Mouse (Mus musculus) retina, adult 2 months (tissue): Measurements from ENCODE around the gene Foxj1.

Experiments
- DNase-seq: peaks from one replicate; pipeline ENCODE4 v3.0.0-alpha.2; 2012; ENCODE audit warnings: low read depth, low spot score

Gene Foxj1

GRCm38 (mm10) chr11:116305423-116305822, 29.8 kb downstream of the Foxj1 start:
- DNase-seq, result no peak

- no peak for DNase-seq
These were observed 36.6 kb downstream of the Foxj1 start for GRCm38 (mm10) chr11:116298621-116299020.

GRCm38 (mm10) chr11:116298221-116298620, 37.0 kb downstream of the Foxj1 start:
- no peak for DNase-seq

- DNase-seq, result no peak
These were observed 38.2 kb downstream of the Foxj1 start for GRCm38 (mm10) chr11:116297017-116297416.

- DNase-seq, result no peak
These were observed 38.9 kb downstream of the Foxj1 start for GRCm38 (mm10) chr11:116296191-116296734.

- DNase-seq, result peak; percentile 34
These were observed 40.9 kb downstream of the Foxj1 start for GRCm38 (mm10) chr11:116294319-116294718.

GRCm38 (mm10) chr11:116293538-116294137, 41.6 kb downstream of the Foxj1 start:
- no peak for DNase-seq

- DNase-seq, result no peak
These were observed 42.8 kb downstream of the Foxj1 start for GRCm38 (mm10) chr11:116292401-116292800.

GRCm38 (mm10) chr11:116290556-116290955, 44.6 kb downstream of the Foxj1 start:
- DNase-seq, result no peak

- DNase-seq, result no peak
These were observed 47.8 kb downstream of the Foxj1 start for GRCm38 (mm10) chr11:116287351-116287750.

- no peak for DNase-seq
These were observed 49.4 kb downstream of the Foxj1 start for GRCm38 (mm10) chr11:116285770-116286191.

- no peak for DNase-seq
These were observed 51.2 kb downstream of the Foxj1 start for GRCm38 (mm10) chr11:116283982-116284381.

GRCm38 (mm10) chr11:116282912-116283521, 52.2 kb downstream of the Foxj1 start:
- no peak for DNase-seq

GRCm38 (mm10) chr11:116282089-116282488, 53.1 kb downstream of the Foxj1 start:
- no peak for DNase-seq

- no peak for DNase-seq
These were observed 53.5 kb downstream of the Foxj1 start for GRCm38 (mm10) chr11:116281671-116282070.

GRCm38 (mm10) chr11:116280751-116281663, 54.2 kb downstream of the Foxj1 start, which contains the start of gene Galr2:
Gene Galr2 (plus strand): TSS chr11:116280939.
- DNase-seq, result no peak
